ENCODE assay signal across 18 mouse cellular contexts in the genomic region with DNA sequence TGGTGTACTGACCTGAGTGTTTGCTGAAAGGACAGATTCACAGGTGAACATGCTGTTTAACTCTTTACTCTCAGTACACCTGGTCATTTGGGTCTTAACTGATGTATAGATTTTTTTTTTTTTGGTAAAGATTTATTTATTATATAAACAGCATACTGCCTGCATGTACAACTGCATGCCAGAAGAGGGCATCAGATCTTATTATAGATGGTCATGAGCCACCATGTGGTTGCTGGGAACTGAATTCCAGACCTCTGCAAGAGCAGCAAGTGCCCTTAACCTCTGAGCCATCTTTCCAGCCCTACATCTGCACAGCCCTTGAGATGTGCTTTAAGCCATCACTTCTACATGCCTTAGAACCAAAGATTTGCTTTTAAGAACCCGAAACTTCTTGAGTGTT. TPM values are rescaled to one million over a fixed set of nuclear protein-coding genes. Genes with fewer than 3 reads are reported as not detected.
A peak's percentile ranks its signal among the peaks of the same experiment; 100 is the strongest.
DNase-seq lines count a peak whose midpoint lies in the region; TF ChIP-seq lines count a peak whose summit lies in the region.
"Had no signal": no experiment of that assay in that cellular context is flagged by ENCODE, and none has a peak within 500 bp of the region (broad histone marks: within the 10 kb centered on the region; RNA-seq: fewer than 3 reads in every experiment).

No protein-coding gene starts in this region.

- TF ChIP-seq CTCF in layer of hippocampus, adult 2 months (conservative IDR thresholded peaks at IDR 0.05) = peak; percentile 44

- no peak overlapping the region for H3K4me3 ChIP-seq in layer of hippocampus, adult 2 months
- H3K4me3 ChIP-seq: heart, embryonic 12.5 days; midbrain, embryonic 12.5 days; myocyte; neural tube, embryonic 15.5 days had no signal

- no peak overlapping the region for H3K27ac ChIP-seq in layer of hippocampus, adult 2 months
- H3K27ac ChIP-seq: midbrain, embryonic 12.5 days; neural tube, embryonic 15.5 days had no signal

- DNase-seq in embryo, embryonic 10 days (ENCODE audit: low spot score) = peak; percentile 17
- DNase-seq in embryo, embryonic 11 days = no peak
- DNase-seq in layer of hippocampus, adult 2 months (ENCODE audit: low spot score in 2 of 2) = no peak
- DNase-seq in layer of hippocampus, postnatal 36 days = no peak
- DNase-seq in 3T3-L1 (ENCODE audit: low read depth, low spot score) (peak; percentile 8), MEL-GATA-1-ER (ENCODE audit: extremely low read depth, low read depth) (peak; percentile 11)
- DNase-seq in spleen, postnatal 10 days (ENCODE audit: low spot score in 2 of 2) = no peak
- DNase-seq in Muller cell, postnatal 12 days (ENCODE audit: inconsistent ontology term) = no peak
- DNase-seq: B cell, adult 2 months; cerebellum, postnatal 10 days; heart, postnatal 36 days; kidney, adult 9 months; lung, adult 18-20 months; thymus, adult 2 months had no signal

RNA-seq across cellular contexts. Expression of a gene that starts 31.5 kb away (rescaled TPM):
- 1,000 to 10,000 TPM in 1 of 2 experiments, 100 to 1,000 TPM in 1; 975 to 1,037 TPM for total RNA-seq in layer of hippocampus, adult 2 months (2021)
- 100 to 1,000 TPM; 948 to 958 TPM for total RNA-seq in layer of hippocampus, postnatal 36 days (2021)

RNA-seq across cellular contexts. Expression of a gene that starts 46.8 kb away (rescaled TPM):
- 10 to 100 TPM; 30.7 to 31.4 TPM for total RNA-seq in layer of hippocampus, adult 2 months (2021)
- total RNA-seq in layer of hippocampus, postnatal 36 days (2021) = 10 to 100 TPM; 23.3 to 33.3 TPM

RNA-seq across cellular contexts. Expression of a gene that starts 47.8 kb away (rescaled TPM):
- 10 to 100 TPM; 84.0 to 86.9 TPM for total RNA-seq in layer of hippocampus, adult 2 months (2021)
- 10 to 100 TPM; 78.2 to 92.1 TPM for total RNA-seq in layer of hippocampus, postnatal 36 days (2021)

RNA-seq across cellular contexts. Expression of a gene that starts 57.4 kb away (rescaled TPM):
- not detected for total RNA-seq in layer of hippocampus, adult 2 months (2021)
- not detected for total RNA-seq in layer of hippocampus, postnatal 36 days (2021)
- total RNA-seq: heart, postnatal 36 days had no signal

Comparison
In these comparisons a context has a peak if more than half of its experiments do, and no peak if none do; other contexts are left out.
1. DNase-seq: peak in embryo, embryonic 10 days (single experiment), 3T3-L1 (single experiment) and MEL-GATA-1-ER (single experiment); none in embryo, embryonic 11 days (single experiment), layer of hippocampus, adult 2 months (0 of 2), layer of hippocampus, postnatal 36 days (0 of 2), spleen, postnatal 10 days (0 of 2) and Muller cell, postnatal 12 days (single experiment).